Mouse (Mus musculus) G1E (cell line): Measurements from ENCODE around the gene Slmap.

ENCODE experiments used
- CTCF ChIP-seq: IDR thresholded peaks from 2 replicates; pipeline ENCODE4 v1.5.1; 2012; ENCODE audit warnings: low read depth, low read length, inconsistent platforms, mixed read lengths
- GATA1 ChIP-seq: IDR thresholded peaks from 2 replicates; pipeline ENCODE4 v1.6.1; 2012; ENCODE audit warnings: borderline replicate concordance, low read length, inconsistent platforms, mixed read lengths
- POLR2AphosphoS5 ChIP-seq: IDR thresholded peaks from 2 replicates; pipeline ENCODE4 v1.6.1; 2012; ENCODE audit warnings: low read depth, low read length, inconsistent platforms; ENCODE audit not compliant: insufficient replicate concordance

- no peak for TF ChIP-seq POLR2AphosphoS5
- TF ChIP-seq CTCF = no peak
- no peak for TF ChIP-seq GATA1
Measured at GRCm38 (mm10) chr14:26583645-26584044, 48.9 kb upstream of the Slmap start.
